Mouse (Mus musculus): ENCODE measurements at regions not wholly inside any gene's neighbourhood (a gene's known extent, or its start where the extent isn't known, plus 50 kb on each side); places are given as distances from the start of the nearest gene placed in this dataset.

DNA sequence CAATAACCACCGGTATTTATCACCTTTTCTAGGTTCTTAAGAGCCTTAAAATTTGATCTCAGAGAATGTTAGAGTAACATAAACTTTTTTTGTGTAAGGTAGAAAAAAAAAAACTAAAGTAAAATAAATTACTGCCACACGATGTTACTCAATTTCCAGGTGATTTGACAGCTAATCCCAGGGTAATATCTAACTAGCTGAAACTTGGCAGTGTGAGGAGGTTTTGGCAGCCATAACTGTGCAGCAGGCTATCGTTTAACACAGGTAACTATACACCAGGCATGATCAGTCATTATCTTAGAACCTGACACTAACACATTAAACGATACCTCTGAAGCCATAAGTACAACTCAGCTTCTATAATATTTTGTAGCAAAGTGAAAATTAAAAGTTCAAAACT, 187.3 kb downstream of the Hlx start:
- no peak for ATAC-seq (ENCODE audit: insufficient read depth)
- Histone ChIP-seq H3K9ac (replicated peaks) (no peak overlapping the region), H3K9me3 (ENCODE audit: control insufficient read depth, low read length) (no peaks in the 10 kb centered on the region), H3K36me3 (replicated peaks; ENCODE audit: control insufficient read depth, insufficient read depth, low read depth) (no peaks in the 10 kb centered on the region), H3K27ac (no peak overlapping the region), H3K4me2 (ENCODE audit: low read depth) (no peak overlapping the region), H3K4me3 (ENCODE audit: insufficient read depth in 1 of 2, low read depth in 2 of 2, low read length in 2 of 2) (no peak overlapping the region), H3K27me3 (ENCODE audit: control insufficient read depth, insufficient read depth, low read length) (no peaks in the 10 kb centered on the region), H3K4me1 (replicated peaks; ENCODE audit: control insufficient read depth in 2 of 2, insufficient read depth in 2 of 2, low read length in 1 of 2) (0 out of 4 replicates have a peak, but pooled peaks cover 0 to 2% of the 10 kb centered on the region in 2 experiments)
- 53% methylated on average over 4 of the region's 4 CpGs for WGBS (ENCODE audit: insufficient replicate concordance)
- no peak for DNase-seq (ENCODE audit: low read depth in 3 of 3, low spot score in 3 of 3)
- TF ChIP-seq CTCF (IDR thresholded peaks at IDR 0.05; ENCODE audit: low read depth) (no peak), EP300 (IDR thresholded peaks at IDR 0.05; ENCODE audit: low read depth) (no peak)

DNA sequence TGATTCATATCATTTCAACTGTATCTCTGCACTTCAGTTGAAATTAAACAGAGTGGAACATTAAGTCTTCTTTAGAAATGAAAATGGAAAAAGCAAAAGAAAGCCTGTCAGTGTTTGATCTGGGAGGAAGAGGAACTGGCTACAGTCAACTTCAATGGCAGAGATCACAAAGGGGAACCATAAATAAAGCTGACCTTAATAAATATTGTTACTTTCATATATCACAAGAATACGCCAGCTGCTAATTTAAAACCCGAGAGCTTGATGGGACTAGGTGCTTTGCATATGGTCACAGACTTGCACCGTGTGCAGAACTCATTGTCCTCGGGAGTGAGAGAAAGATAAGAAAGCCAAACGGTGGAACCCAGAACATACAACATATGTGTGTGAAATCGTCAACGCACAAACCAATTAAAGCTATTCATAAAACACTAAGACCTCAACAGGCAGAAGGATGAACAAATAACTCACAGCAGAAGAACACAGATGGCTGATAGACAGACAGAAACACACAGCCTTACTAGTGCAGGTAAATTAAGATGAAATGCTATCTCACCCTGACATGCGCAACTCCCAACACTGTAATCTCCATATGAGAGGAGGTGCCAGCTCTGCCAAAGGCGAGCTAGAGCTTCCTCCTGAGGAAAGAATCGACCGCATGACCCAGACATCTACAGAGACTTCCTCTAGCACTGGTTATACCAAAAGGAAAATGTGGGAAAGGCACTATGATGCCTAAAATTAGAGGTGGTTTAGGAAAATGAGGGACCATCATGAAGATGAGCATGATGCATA, 189.9 kb downstream of the Hlx start:
- no peak for TF ChIP-seq EP300 (IDR thresholded peaks at IDR 0.05; ENCODE audit: low read depth)

DNA sequence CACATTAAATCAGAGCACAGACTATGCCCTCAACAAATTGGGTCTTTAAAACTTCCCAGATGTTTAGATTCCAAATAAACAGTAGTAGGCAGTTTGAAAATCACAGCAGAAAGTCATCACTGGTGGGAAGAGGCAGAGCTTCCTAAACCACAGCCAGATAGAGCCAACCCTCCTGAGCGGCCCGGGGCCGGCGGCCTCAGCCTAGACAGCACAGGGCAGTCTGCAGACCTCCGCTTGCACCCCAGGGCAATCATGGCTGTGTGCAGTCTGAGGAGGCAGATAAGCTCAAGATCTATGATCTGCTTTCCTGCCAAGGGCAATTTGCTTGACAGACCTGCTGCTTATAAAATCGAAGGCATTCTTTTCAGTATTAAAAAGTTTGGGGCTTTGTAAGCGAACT, 192.6 kb downstream of the Hlx start:
- ATAC-seq (ENCODE audit: insufficient read depth) (no peak), DNase-seq (ENCODE audit: low read depth in 3 of 3, low spot score in 3 of 3) (no peak)
- H3K36me3 ChIP-seq (replicated peaks; ENCODE audit: control insufficient read depth, insufficient read depth, low read depth), result no peaks in the 10 kb centered on the region
- no peak for TF ChIP-seq CTCF (IDR thresholded peaks at IDR 0.05; ENCODE audit: low read depth)
- no peak for TF ChIP-seq EP300 (IDR thresholded peaks at IDR 0.05; ENCODE audit: low read depth)
- H3K27ac ChIP-seq, result no peak overlapping the region
- 31% methylated on average over 7 of the region's 7 CpGs for WGBS (ENCODE audit: insufficient replicate concordance)
- H3K9ac ChIP-seq (replicated peaks), result no peak overlapping the region
- H3K4me3 ChIP-seq (ENCODE audit: insufficient read depth in 1 of 2, low read depth in 2 of 2, low read length in 2 of 2), result no peak overlapping the region
- H3K27me3 ChIP-seq (ENCODE audit: control insufficient read depth, insufficient read depth, low read length), result no peaks in the 10 kb centered on the region
- H3K9me3 ChIP-seq (ENCODE audit: control insufficient read depth, low read length), result no peaks in the 10 kb centered on the region
- 0 out of 4 replicates have a peak, but pooled peaks cover 0 to 2% of the 10 kb centered on the region in 2 experiments for H3K4me1 ChIP-seq (replicated peaks; ENCODE audit: control insufficient read depth in 2 of 2, insufficient read depth in 2 of 2, low read length in 1 of 2)
- no peak overlapping the region for H3K4me2 ChIP-seq (ENCODE audit: low read depth)

More for the DNA sequence above, 189.9 kb downstream of the Hlx start:
- Histone ChIP-seq H3K4me2 (ENCODE audit: low read depth) (no peak overlapping the region), H3K4me1 (replicated peaks; ENCODE audit: control insufficient read depth in 2 of 2, insufficient read depth in 2 of 2, low read length in 1 of 2) (0 out of 4 replicates have a peak, but pooled peaks cover 0 to 2% of the 10 kb centered on the region in 2 experiments), H3K9ac (replicated peaks) (no peak overlapping the region), H3K27ac (no peak overlapping the region), H3K9me3 (ENCODE audit: control insufficient read depth, low read length) (no peaks in the 10 kb centered on the region), H3K36me3 (replicated peaks; ENCODE audit: control insufficient read depth, insufficient read depth, low read depth) (no peaks in the 10 kb centered on the region), H3K4me3 (ENCODE audit: insufficient read depth in 1 of 2, low read depth in 2 of 2, low read length in 2 of 2) (no peak overlapping the region), H3K27me3 (ENCODE audit: control insufficient read depth, insufficient read depth, low read length) (no peaks in the 10 kb centered on the region)
- 45% methylated on average over 11 of the region's 11 CpGs for WGBS (ENCODE audit: insufficient replicate concordance)
- DNase-seq (ENCODE audit: low read depth in 3 of 3, low spot score in 3 of 3), result no peak
- ATAC-seq (ENCODE audit: insufficient read depth), result no peak

DNA sequence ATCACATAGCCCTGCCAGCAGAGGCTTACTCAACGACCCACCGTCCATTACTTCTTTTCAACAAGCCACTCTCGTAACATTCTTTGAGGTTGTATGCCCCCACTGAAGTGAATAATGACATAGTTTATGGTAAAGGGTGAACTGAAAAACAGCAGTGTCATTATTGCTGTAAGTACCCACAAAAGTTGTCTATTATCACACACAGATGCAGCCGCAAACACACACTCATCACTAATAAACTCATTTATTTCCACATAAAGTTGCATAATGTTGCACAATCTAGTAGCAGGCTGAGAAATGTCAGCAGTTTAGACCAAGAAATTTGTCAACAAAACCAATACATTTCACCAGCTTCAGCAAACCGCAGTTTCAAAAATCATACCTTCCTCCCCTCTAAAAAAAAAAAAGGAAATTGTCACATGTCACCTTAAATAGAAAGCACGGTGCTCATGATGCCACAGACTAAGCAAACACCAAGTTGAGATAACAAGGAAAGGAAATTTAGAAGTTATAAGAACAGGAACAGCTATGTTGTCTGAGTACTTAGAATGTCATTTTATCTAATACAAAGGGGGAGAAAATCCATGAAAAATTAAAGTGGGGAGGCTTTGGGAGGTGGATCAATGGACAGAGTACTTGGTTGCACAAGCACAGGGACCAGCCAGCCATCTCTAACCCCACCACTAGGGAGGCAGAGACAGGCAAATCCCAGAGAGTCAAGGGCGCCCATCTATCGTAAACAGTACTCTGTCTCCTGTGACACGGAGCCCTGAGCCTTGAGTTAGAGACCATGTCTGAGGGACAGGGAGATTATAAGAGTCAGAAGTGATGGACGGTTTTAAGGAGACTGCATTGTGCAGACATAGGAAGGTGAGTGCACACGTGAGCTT, 195.9 kb downstream of the Hlx start:
- TF ChIP-seq EP300 (IDR thresholded peaks at IDR 0.05; ENCODE audit: low read depth) (no peak), CTCF (IDR thresholded peaks at IDR 0.05; ENCODE audit: low read depth) (no peak)
- peak in 1 of 3 experiments; percentile 24 for DNase-seq (ENCODE audit: low read depth in 3 of 3, low spot score in 3 of 3)

DNA sequence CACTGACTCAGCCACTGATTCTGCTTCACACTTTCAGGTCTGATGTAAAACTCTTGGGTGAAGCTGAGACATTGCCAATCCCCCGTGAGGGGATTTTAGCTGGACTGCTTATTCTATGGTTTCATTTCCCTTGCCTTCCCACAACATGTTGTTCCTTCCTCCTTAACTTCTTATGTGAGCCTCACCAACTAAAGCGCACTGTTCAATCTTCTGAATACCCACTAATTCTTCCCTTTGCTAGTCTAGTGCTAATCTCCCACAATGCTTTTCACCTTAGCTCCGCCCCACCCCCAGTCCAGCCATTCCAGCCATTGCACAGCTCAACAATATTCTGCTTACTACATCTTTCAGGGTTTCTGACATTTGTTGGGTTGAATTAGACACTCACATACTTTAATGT, 196.7 kb downstream of the Hlx start:
- H3K9me3 ChIP-seq (ENCODE audit: control insufficient read depth, low read length), result no peaks in the 10 kb centered on the region
- H3K4me1 ChIP-seq (replicated peaks; ENCODE audit: control insufficient read depth in 2 of 2, insufficient read depth in 2 of 2, low read length in 1 of 2), result no peaks in the 10 kb centered on the region
- no peak overlapping the region for H3K27ac ChIP-seq
- TF ChIP-seq EP300 (IDR thresholded peaks at IDR 0.05; ENCODE audit: low read depth) (no peak), CTCF (IDR thresholded peaks at IDR 0.05; ENCODE audit: low read depth) (no peak)
- H3K4me3 ChIP-seq (ENCODE audit: insufficient read depth in 1 of 2, low read depth in 2 of 2, low read length in 2 of 2), result no peak overlapping the region
- DNase-seq (ENCODE audit: low read depth in 3 of 3, low spot score in 3 of 3) (no peak), ATAC-seq (ENCODE audit: insufficient read depth) (no peak)
- H3K36me3 ChIP-seq (replicated peaks; ENCODE audit: control insufficient read depth, insufficient read depth, low read depth), result no peaks in the 10 kb centered on the region
- 66% methylated on average over 3 of the region's 3 CpGs for WGBS (ENCODE audit: insufficient replicate concordance)
- H3K27me3 ChIP-seq (ENCODE audit: control insufficient read depth, insufficient read depth, low read length), result no peaks in the 10 kb centered on the region
- H3K9ac ChIP-seq (replicated peaks), result no peak overlapping the region
- H3K4me2 ChIP-seq (ENCODE audit: low read depth), result no peak overlapping the region

More for the DNA sequence above, 195.9 kb downstream of the Hlx start:
- Histone ChIP-seq H3K27ac (no peak overlapping the region), H3K27me3 (ENCODE audit: control insufficient read depth, insufficient read depth, low read length) (no peaks in the 10 kb centered on the region), H3K9me3 (ENCODE audit: control insufficient read depth, low read length) (no peaks in the 10 kb centered on the region), H3K4me2 (ENCODE audit: low read depth) (no peak overlapping the region), H3K4me3 (ENCODE audit: insufficient read depth in 1 of 2, low read depth in 2 of 2, low read length in 2 of 2) (no peak overlapping the region), H3K36me3 (replicated peaks; ENCODE audit: control insufficient read depth, insufficient read depth, low read depth) (no peaks in the 10 kb centered on the region), H3K4me1 (replicated peaks; ENCODE audit: control insufficient read depth in 2 of 2, insufficient read depth in 2 of 2, low read length in 1 of 2) (no peaks in the 10 kb centered on the region), H3K9ac (replicated peaks) (no peak overlapping the region)
- no peak for ATAC-seq (ENCODE audit: insufficient read depth)
- 56% methylated on average over 11 of the region's 11 CpGs for WGBS (ENCODE audit: insufficient replicate concordance)

Measured in liver, embryonic 14.5 days (tissue).